Mouse (Mus musculus): ENCODE measurements around the gene Lhx3. TPM values are rescaled to one million over a fixed set of nuclear protein-coding genes. Genes with fewer than 3 reads are reported as not detected.

Gene Lhx3
- not detected for total RNA-seq (2023)

GRCm38 (mm10) chr2:26208126-26208789, at the start of gene Lhx3:
TSS of gene Lhx3 (minus strand) at chr2:26208289.

DNA sequence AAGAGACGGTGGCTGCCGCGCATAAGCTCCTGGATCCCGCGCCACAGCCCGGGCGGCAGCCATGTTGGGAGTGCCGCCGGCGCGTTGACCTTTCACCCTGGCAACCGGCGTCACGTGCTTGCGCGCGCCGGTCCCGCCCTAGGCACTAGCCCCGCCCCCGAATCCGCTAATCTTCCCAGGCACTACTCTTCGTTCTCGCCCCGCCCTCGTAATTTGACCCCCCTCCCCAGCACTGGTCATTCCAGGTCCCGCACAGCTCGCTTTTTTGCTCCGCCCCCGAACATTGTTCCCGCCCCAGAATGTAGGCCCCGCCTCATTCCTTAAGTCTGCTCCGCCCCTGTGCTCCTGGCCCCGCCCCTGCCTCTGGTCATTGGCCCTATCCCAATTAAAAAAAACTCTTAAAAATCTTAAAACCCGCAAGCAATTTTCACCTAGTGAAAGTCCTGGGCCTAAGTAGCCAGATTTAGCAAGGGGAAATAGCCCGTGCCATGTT, 29.2 kb upstream of the Lhx3 start, which contains the start of gene Qsox2:
Gene Qsox2 (minus strand): TSS at position 236 of the 493 bp plus-strand sequence.

Other genes with a start within 250 kb of the Lhx3 start
- gene Camsap1, start 225.0 kb downstream of the Lhx3 start, total RNA-seq (2023): 10 to 100 TPM; 12.0 to 16.6 TPM
- gene Ubac1, start 186.5 kb downstream of the Lhx3 start, total RNA-seq (2023): 10 to 100 TPM; 18.8 to 23.9 TPM
- gene Nacc2, start 85.1 kb downstream of the Lhx3 start, total RNA-seq (2023): 10 to 100 TPM; 10.9 to 16.1 TPM
- gene Qsox2, start 29.2 kb upstream of the Lhx3 start, total RNA-seq (2023): 1 to 10 TPM; 6.0 to 6.1 TPM
- gene Ccdc187, start 86.3 kb upstream of the Lhx3 start, total RNA-seq (2023): under 1 TPM in 1 of 2 experiments, not detected in 1; 0.06 TPM
- gene Gpsm1, start 107.2 kb upstream of the Lhx3 start, total RNA-seq (2023): 10 to 100 TPM in 1 of 2 experiments, 1 to 10 TPM in 1; 7.6 to 12.1 TPM
- 1 to 10 TPM; 6.3 to 6.9 TPM for gene Dnlz, start 143.8 kb upstream of the Lhx3 start, total RNA-seq (2023)
- gene Card9, start 152.6 kb upstream of the Lhx3 start, total RNA-seq (2023): 100 to 1,000 TPM; 185 to 190 TPM
- gene Snapc4, start 172.4 kb upstream of the Lhx3 start, total RNA-seq (2023): 10 to 100 TPM; 48.9 to 49.5 TPM
- gene Entr1, start 181.0 kb upstream of the Lhx3 start, total RNA-seq (2023): 100 to 1,000 TPM; 105 to 117 TPM
- 10 to 100 TPM; 53.7 to 56.5 TPM for gene Pmpca, start 181.1 kb upstream of the Lhx3 start, total RNA-seq (2023)
- gene Inpp5e, start 200.9 kb upstream of the Lhx3 start, total RNA-seq (2023): 10 to 100 TPM; 18.8 to 23.6 TPM
- gene Sec16a, start 236.9 kb upstream of the Lhx3 start, total RNA-seq (2023): 10 to 100 TPM; 61.9 to 62.1 TPM